ENCODE assay signal across 8 mouse cellular contexts in the genomic region with DNA sequence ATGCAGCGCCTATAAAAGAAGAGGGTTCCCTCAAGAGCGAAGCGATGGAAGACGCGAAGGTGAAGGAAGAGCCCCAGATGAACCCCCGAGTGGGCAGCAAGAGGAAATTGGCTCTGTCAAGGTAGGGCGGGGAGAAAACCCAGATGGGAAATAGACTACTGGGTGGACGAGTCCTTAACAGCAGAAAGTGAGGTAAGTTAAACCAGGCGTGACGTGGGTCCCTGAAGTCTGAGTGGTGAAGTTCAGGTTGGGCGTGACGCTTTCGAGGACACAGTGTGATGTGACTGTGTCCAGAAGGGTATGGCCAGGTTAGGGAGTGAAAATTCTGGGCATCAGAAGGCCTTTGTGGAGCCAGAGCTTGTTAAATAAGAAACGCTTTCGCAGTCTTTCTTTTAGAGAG. TPM values are rescaled to one million over a fixed set of nuclear protein-coding genes. Genes with fewer than 3 reads are reported as not detected.
DNase-seq lines count a peak whose midpoint lies in the region; ATAC-seq and TF ChIP-seq lines count a peak whose summit lies in the region.

No protein-coding gene starts in this region.

- peak overlapping the region; percentile 69 to 78 for H3K4me3 ChIP-seq in heart, embryonic 14.5 days (ENCODE audit: control insufficient read depth in 1 of 2, insufficient read depth in 1 of 2, low read depth in 1 of 2, low read length in 2 of 2)
- H3K4me3 ChIP-seq in ES-E14 (ENCODE audit: insufficient read depth in 1 of 2, low read depth in 1 of 2, low read length in 2 of 2, poor library complexity in 1 of 2, severe bottlenecking in 1 of 2), result peak overlapping the region; percentile 92 to 95
- H3K4me3 ChIP-seq in heart, postnatal 0 days (ENCODE audit: low read depth, low read length), result peak overlapping the region; percentile 69
- H3K4me3 ChIP-seq in midbrain, embryonic 10.5 days, result peak overlapping the region; percentile 90

- H3K27me3 ChIP-seq in heart, embryonic 14.5 days (ENCODE audit: control insufficient read depth, insufficient read depth, low read length), result no peaks in the 10 kb centered on the region
- no peaks in the 10 kb centered on the region for H3K27me3 ChIP-seq in heart, postnatal 0 days (ENCODE audit: control insufficient read depth, insufficient read depth, low read length)
- H3K27me3 ChIP-seq in midbrain, embryonic 10.5 days (ENCODE audit: low read depth, poor library complexity, severe bottlenecking), result no peaks in the 10 kb centered on the region

- in situ Hi-C loops in ES-E14 (cut with MboI; ENCODE audit: low sequenced_read_pairs in 2 of 2, unreplicated experiment in 2 of 2), result no loop called here

- TF ChIP-seq EP300 in heart, postnatal 0 days (IDR thresholded peaks at IDR 0.05; ENCODE audit: low read depth), result no peak

- H3K9me3 ChIP-seq in heart, embryonic 14.5 days (ENCODE audit: control insufficient read depth, low read length), result no peaks in the 10 kb centered on the region
- no peaks in the 10 kb centered on the region for H3K9me3 ChIP-seq in ES-E14 (ENCODE audit: control insufficient read depth, insufficient read depth, low read depth, low read length)
- H3K9me3 ChIP-seq in heart, postnatal 0 days (replicated peaks; ENCODE audit: control insufficient read depth, low read length), result no peaks in the 10 kb centered on the region
- no peaks in the 10 kb centered on the region for H3K9me3 ChIP-seq in midbrain, embryonic 10.5 days (replicated peaks)

- no peak for TF ChIP-seq CTCF in heart, postnatal 0 days (IDR thresholded peaks at IDR 0.05; ENCODE audit: low read depth)

- H3K4me2 ChIP-seq in heart, embryonic 14.5 days (ENCODE audit: low read length), result peak overlapping the region; percentile 85
- H3K4me2 ChIP-seq in heart, postnatal 0 days (ENCODE audit: low read depth, low read length), result peak overlapping the region; percentile 70

- ATAC-seq in heart, embryonic 14.5 days (ENCODE audit: insufficient number of reproducible peaks, insufficient read depth, low FRiP score, low read depth), result no peak
- no peak for ATAC-seq in heart, postnatal 0 days (ENCODE audit: insufficient read depth, low read depth)

- intact Hi-C loops in heart, postnatal 36 days (cut with DNase I), result loop anchor here (5.0 kb wide), 1 partner anchor 345 kb away; a partner anchor contains a TSS

- 23% methylated on average over 15 of the region's 15 CpGs for WGBS in heart, embryonic 14.5 days
- WGBS in heart, postnatal 0 days, result 27% methylated on average over 15 of the region's 15 CpGs
- WGBS in midbrain, embryonic 10.5 days, result 33% methylated on average over 15 of the region's 15 CpGs

- no peak overlapping the region for H3K27ac ChIP-seq in heart, embryonic 14.5 days (replicated peaks in 1 of 2; ENCODE audit: control insufficient read depth in 1 of 2, insufficient read depth in 1 of 2, low read depth in 2 of 2, low read length in 2 of 2)
- no peak overlapping the region for H3K27ac ChIP-seq in ES-E14 (ENCODE audit: insufficient read depth, low read depth, low read length, poor library complexity, severe bottlenecking)
- H3K27ac ChIP-seq in heart, postnatal 0 days (ENCODE audit: low read depth), result no peak overlapping the region
- H3K27ac ChIP-seq in midbrain, embryonic 10.5 days (replicated peaks), result peak overlapping the region; percentile 84

- H3K9ac ChIP-seq in heart, embryonic 14.5 days (ENCODE audit: low read length), result peak overlapping the region; percentile 82
- H3K9ac ChIP-seq in ES-E14 (ENCODE audit: insufficient read depth, low read depth, low read length, poor library complexity, severe bottlenecking), result peak overlapping the region; percentile 89
- H3K9ac ChIP-seq in heart, postnatal 0 days (replicated peaks; ENCODE audit: low read depth, low read length), result peak overlapping the region; percentile 49

- no peak for DNase-seq in heart, postnatal 36 days
- DNase-seq in ES-E14 (ENCODE audit: low read depth, low spot score), result no peak
- DNase-seq in heart, postnatal 0 days (ENCODE audit: low spot score), result no peak
- DNase-seq in midbrain, embryonic 10.5 days (ENCODE audit: low spot score), result no peak
- no peak for DNase-seq in frontal cortex, adult 2 months (ENCODE audit: extremely low spot score in 1 of 2, low spot score in 1 of 2)
- DNase-seq in layer of hippocampus, adult 18-20 months (ENCODE audit: low spot score in 2 of 2), result no peak
- DNase-seq in gastrocnemius, adult 18-20 months (ENCODE audit: low spot score), result no peak

- peaks cover 4 to 9% of the 10 kb centered on the region in 2 experiments for H3K4me1 ChIP-seq in heart, embryonic 14.5 days (ENCODE audit: control insufficient read depth in 2 of 2, insufficient read depth in 2 of 2, low read length in 2 of 2)
- H3K4me1 ChIP-seq in ES-E14 (ENCODE audit: control insufficient read depth in 2 of 2, insufficient read depth in 2 of 2, low read length in 2 of 2, poor library complexity in 1 of 2), result peaks cover 0 to 2% of the 10 kb centered on the region in 2 experiments; a peak in 2 of 4 replicates
- peaks cover 6% of the 10 kb centered on the region; the same call in 1 of the 2 replicates for H3K4me1 ChIP-seq in heart, postnatal 0 days (ENCODE audit: control insufficient read depth, insufficient read depth)
- peaks cover 18% of the 10 kb centered on the region for H3K4me1 ChIP-seq in midbrain, embryonic 10.5 days

- H3K36me3 ChIP-seq in heart, embryonic 14.5 days (ENCODE audit: control insufficient read depth, insufficient read depth, low read length), result peaks cover 36% of the 10 kb centered on the region
- peaks cover 22% of the 10 kb centered on the region for H3K36me3 ChIP-seq in ES-E14 (ENCODE audit: control insufficient read depth, insufficient read depth, low read length, poor library complexity, severe bottlenecking)
- peaks cover 17% of the 10 kb centered on the region for H3K36me3 ChIP-seq in heart, postnatal 0 days (replicated peaks; ENCODE audit: control insufficient read depth, insufficient read depth, low read length)
- H3K36me3 ChIP-seq in midbrain, embryonic 10.5 days, result peaks cover 41% of the 10 kb centered on the region

TF ChIP-seq in ES-E14, 5 proteins besides CTCF, POLR2A, EP300 and RAD21:
- no peak for TF ChIP-seq HCFC1 (IDR thresholded peaks at IDR 0.05; ENCODE audit: borderline replicate concordance, insufficient read depth, low read length)
- no peak for TF ChIP-seq ZC3H11A (IDR thresholded peaks at IDR 0.05; ENCODE audit: borderline replicate concordance, low read depth, low read length)
- TF ChIP-seq MAFK (IDR thresholded peaks at IDR 0.05; ENCODE audit: insufficient read depth, low read depth, low read length), result no peak
- no peak for TF ChIP-seq CHD2 (IDR thresholded peaks at IDR 0.05; ENCODE audit: low read depth, low read length)
- no peak for TF ChIP-seq ZNF384 (IDR thresholded peaks at IDR 0.05; ENCODE audit: low read depth, low read length)

RNA-seq across cellular contexts. Expression of a gene that starts 0.9 kb away (rescaled TPM):
- polyA plus RNA-seq in heart, embryonic 14.5 days (2014; fragmentation: Nextera tagmentation; extraction: Ambion mirVana), result 18.0 and 20.2 TPM in 2 replicates
- total RNA-seq in heart, postnatal 36 days (2021), result 10 to 100 TPM; 11.8 to 13.3 TPM
- 30.1 and 56.8 TPM in 2 replicates for total RNA-seq in ES-E14 (2012; rRNA removed)
- 0.15 and 8.4 TPM in 2 replicates for total RNA-seq in heart, postnatal 0 days (2014; rRNA removed; ENCODE audit: low replicate concordance)
- polyA plus RNA-seq in heart, postnatal 0 days (2015; fragmentation: Nextera tagmentation; extraction: Ambion mirVana), result 15.7 and 17.5 TPM in 2 replicates
- polyA plus RNA-seq in midbrain, embryonic 10.5 days (2016; fragmentation: Nextera tagmentation; extraction: Ambion mirVana), result 42.1 and 46.4 TPM in 2 replicates
- polyA plus RNA-seq in frontal cortex, adult 2 months (2012; rRNA removed), result 14.2 and 15.4 TPM in 2 replicates
- 10 to 100 TPM; 16.1 to 16.8 TPM for total RNA-seq in layer of hippocampus, adult 18-20 months (2021)
- 10 to 100 TPM; 13.0 to 15.9 TPM for total RNA-seq in gastrocnemius, adult 18-20 months (2021)
